In the genomic region with DNA sequence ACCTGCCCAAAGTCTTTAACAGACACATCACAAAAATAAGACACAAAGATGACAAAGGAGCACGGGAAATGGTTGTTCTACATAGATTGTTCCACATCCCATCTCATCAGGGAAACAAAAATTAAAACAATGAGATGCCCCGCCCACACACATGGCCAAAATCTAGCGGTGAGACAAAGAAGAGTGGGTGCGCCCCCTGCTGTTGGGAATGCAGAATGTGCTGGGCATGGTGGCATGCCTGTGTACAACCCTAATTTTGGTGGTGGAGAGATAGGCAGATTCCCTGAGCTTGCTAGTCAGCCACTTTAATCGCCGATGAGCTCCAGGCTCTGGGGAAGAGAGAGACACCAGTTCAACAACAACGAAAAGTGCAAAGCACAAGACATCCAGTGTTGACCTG, we compare ENCODE assay signal across 7 mouse cellular contexts.
DNase-seq lines count a peak whose midpoint lies in the region.

No protein-coding gene starts in this region.

- peak; percentile 36 for DNase-seq in left cerebral cortex, postnatal 4 days
- DNase-seq in left cerebral cortex, postnatal 36 days (ENCODE audit: low spot score in 2 of 2): no peak
- peak; percentile 82 for DNase-seq in ZHBTc4 (ENCODE audit: low read depth, low spot score)
- DNase-seq in cerebellum, adult 9-11 months: peak; percentile 16
- peak; percentile 21 for DNase-seq in lung, postnatal 25 days (ENCODE audit: low spot score)
- DNase-seq in thymus, postnatal 4 days: peak; percentile 70
- DNase-seq in gastrocnemius, postnatal 10 days: no peak

- intact Hi-C loops in left cerebral cortex, postnatal 4 days (cut with DNase I): no loop called here
- intact Hi-C loops in left cerebral cortex, postnatal 36 days (cut with DNase I): no loop called here

Comparison
In these comparisons a context has a peak if more than half of its experiments do, and no peak if none do; other contexts are left out.
1. DNase-seq: peak in left cerebral cortex, postnatal 4 days (single experiment), ZHBTc4 (single experiment), cerebellum, adult 9-11 months (single experiment), lung, postnatal 25 days (single experiment) and thymus, postnatal 4 days (single experiment); none in left cerebral cortex, postnatal 36 days (0 of 2) and gastrocnemius, postnatal 10 days (single experiment).